Mouse (Mus musculus): ENCODE measurements around the gene Myo1b.

Gene Myo1b

GRCm38 (mm10) chr1:51795586-51796309 is 120.1 kb downstream of the Myo1b start:
- DNase-seq (ENCODE audit: low spot score in 2 of 2), result peak; percentile 26 to 31

GRCm38 (mm10) chr1:51789269-51789668 is 126.6 kb downstream of the Myo1b start:
- DNase-seq (ENCODE audit: low spot score in 2 of 2), result no peak

GRCm38 (mm10) chr1:51782091-51782490 is 133.8 kb downstream of the Myo1b start:
- no peak for DNase-seq (ENCODE audit: low spot score in 2 of 2)

- DNase-seq (ENCODE audit: low spot score in 2 of 2), result no peak
Measured at GRCm38 (mm10) chr1:51780357-51780756, 135.5 kb downstream of the Myo1b start.

- no peak for DNase-seq (ENCODE audit: low spot score in 2 of 2)
Measured at GRCm38 (mm10) chr1:51778241-51778640, 137.6 kb downstream of the Myo1b start.

- DNase-seq (ENCODE audit: low spot score in 2 of 2), result no peak
Measured at GRCm38 (mm10) chr1:51770504-51770871, 145.4 kb downstream of the Myo1b start.

GRCm38 (mm10) chr1:51769815-51770503 is 145.9 kb downstream of the Myo1b start:
- DNase-seq (ENCODE audit: low spot score in 2 of 2), result no peak

GRCm38 (mm10) chr1:51766271-51766670 is 149.6 kb downstream of the Myo1b start:
- no peak for DNase-seq (ENCODE audit: low spot score in 2 of 2)

- no peak for DNase-seq (ENCODE audit: low spot score in 2 of 2)
Measured at GRCm38 (mm10) chr1:51765156-51765555, 150.7 kb downstream of the Myo1b start.

- no peak for DNase-seq (ENCODE audit: low spot score in 2 of 2)
Measured at GRCm38 (mm10) chr1:51759657-51760056, 156.2 kb downstream of the Myo1b start.

- peak; percentile 66 to 68 for DNase-seq (ENCODE audit: low spot score in 2 of 2)
Measured at GRCm38 (mm10) chr1:51758326-51759109, 157.4 kb downstream of the Myo1b start.

GRCm38 (mm10) chr1:51753621-51754020 is 162.2 kb downstream of the Myo1b start:
- no peak for DNase-seq (ENCODE audit: low spot score in 2 of 2)

GRCm38 (mm10) chr1:51751006-51751405 is 164.9 kb downstream of the Myo1b start:
- no peak for DNase-seq (ENCODE audit: low spot score in 2 of 2)

- DNase-seq (ENCODE audit: low spot score in 2 of 2), result no peak
Measured at GRCm38 (mm10) chr1:51748306-51748705, 167.6 kb downstream of the Myo1b start.

GRCm38 (mm10) chr1:51747494-51747893 is 168.4 kb downstream of the Myo1b start:
- DNase-seq (ENCODE audit: low spot score in 2 of 2), result peak; percentile 48 to 52

- DNase-seq (ENCODE audit: low spot score in 2 of 2), result no peak
Measured at GRCm38 (mm10) chr1:51746711-51747240, 169.1 kb downstream of the Myo1b start.

GRCm38 (mm10) chr1:51743756-51744425 is 172.0 kb downstream of the Myo1b start:
- DNase-seq (ENCODE audit: low spot score in 2 of 2), result no peak

GRCm38 (mm10) chr1:51742586-51742985 is 173.3 kb downstream of the Myo1b start:
- DNase-seq (ENCODE audit: low spot score in 2 of 2), result no peak

GRCm38 (mm10) chr1:51740626-51741231 is 175.1 kb downstream of the Myo1b start:
- no peak for DNase-seq (ENCODE audit: low spot score in 2 of 2)

GRCm38 (mm10) chr1:51739252-51739852 is 176.5 kb downstream of the Myo1b start:
- DNase-seq (ENCODE audit: low spot score in 2 of 2), result no peak

- no peak for DNase-seq (ENCODE audit: low spot score in 2 of 2)
Measured at GRCm38 (mm10) chr1:51736822-51737221, 179.0 kb downstream of the Myo1b start.
